Mouse (Mus musculus): ENCODE data around the gene Ndufb6. TPM values are rescaled to one million over a fixed set of nuclear protein-coding genes. Genes with fewer than 3 reads are reported as not detected.

The Ndufb6 gene
- total RNA-seq, 2 experiments from 2014 or later, result 498 to 550 TPM

Other genes starting within 250 kb of the Ndufb6 start
- 10 to 100 TPM; 28.6 to 34.8 TPM for gene Aco1, start 136.3 kb downstream of the Ndufb6 start, total RNA-seq (2021)
- 1 to 10 TPM; 7.6 to 8.5 TPM for gene Ddx58, start 39.6 kb downstream of the Ndufb6 start, total RNA-seq (2021)
- gene Smim27, start 9.8 kb downstream of the Ndufb6 start, total RNA-seq (2021), result 10 to 100 TPM; 38.5 to 43.6 TPM
- gene Topors, start 9.6 kb downstream of the Ndufb6 start, total RNA-seq (2021), result 10 to 100 TPM in 1 of 2 experiments, 1 to 10 TPM in 1; 9.6 to 10.0 TPM
- not detected for gene Tmem215, start 192.8 kb upstream of the Ndufb6 start, total RNA-seq (2021)

Measured in heart, adult 18-20 months (tissue).